In the genomic region with DNA sequence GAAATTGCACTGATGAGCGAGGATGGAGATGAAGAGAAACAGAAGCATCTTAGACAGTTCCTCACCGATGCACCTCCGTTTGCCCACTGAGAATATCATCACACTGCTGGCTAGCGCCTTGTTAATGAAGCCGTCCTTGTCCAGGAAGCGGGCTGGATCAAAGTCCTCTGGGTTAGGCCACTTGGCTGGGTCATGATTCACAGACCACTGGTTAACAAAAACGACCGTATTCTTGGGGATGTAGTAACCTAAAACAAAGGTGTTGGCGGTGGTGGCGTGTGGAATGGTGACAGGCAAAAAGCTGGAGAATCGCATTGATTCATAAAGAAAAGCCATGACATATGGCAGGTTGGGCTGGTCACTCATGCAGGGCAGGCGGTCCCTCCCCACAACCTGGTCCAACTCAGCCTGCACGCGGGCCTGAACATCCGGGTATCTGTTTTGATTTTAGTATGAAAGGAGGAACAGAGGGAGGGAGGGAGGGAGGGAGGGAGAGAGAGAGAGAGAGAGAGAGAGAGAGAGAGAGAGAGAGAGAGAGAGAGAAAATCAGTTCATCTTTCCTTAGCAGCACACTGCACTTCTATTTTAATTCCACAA, we compare ENCODE assay signal across 12 mouse cellular contexts. TPM values are rescaled to one million over a fixed set of nuclear protein-coding genes. Genes with fewer than 3 reads are reported as not detected.
DNase-seq lines count a peak whose midpoint lies in the region; ATAC-seq and TF ChIP-seq lines count a peak whose summit lies in the region.
"Had no signal": no experiment of that assay in that cellular context is flagged by ENCODE, and none has a peak within 500 bp of the region (broad histone marks: within the 10 kb centered on the region; RNA-seq: fewer than 3 reads in every experiment).

No protein-coding gene starts in this region.

- no peak; the same call in 1 of the 2 replicates for TF ChIP-seq POLR2A in embryonic fibroblast, embryonic 13.5 days (IDR thresholded peaks at IDR 0.05; ENCODE audit: low read depth, low read length)

- no peak for TF ChIP-seq CTCF in embryonic fibroblast, embryonic 13.5 days (IDR thresholded peaks at IDR 0.05; ENCODE audit: borderline replicate concordance, insufficient read depth, low read length)

- peaks cover 84% of the 10 kb centered on the region for H3K27me3 ChIP-seq in hindbrain, embryonic 13.5 days
- peaks cover 41% of the 10 kb centered on the region for H3K27me3 ChIP-seq in hindbrain, embryonic 16.5 days (replicated peaks; ENCODE audit: control insufficient read depth, insufficient read depth, low read length)
- peaks cover 51% of the 10 kb centered on the region for H3K27me3 ChIP-seq in neural tube, embryonic 15.5 days (replicated peaks)

- peak; percentile 38 for DNase-seq in neural tube, embryonic 10.5 days (ENCODE audit: extremely low spot score, low spot score)
- peak; percentile 67 for DNase-seq in retina, postnatal 1 day
- no peak for DNase-seq in gastrocnemius, adult 8-10 months (ENCODE audit: low spot score in 2 of 2)
- DNase-seq: lung, adult 2 months; right cerebral cortex, adult 18-20 months had no signal

- no peak for ATAC-seq in hindbrain, embryonic 13.5 days (ENCODE audit: low FRiP score)
- ATAC-seq in hindbrain, embryonic 16.5 days, result no peak
- no peak for ATAC-seq in neural tube, embryonic 15.5 days (ENCODE audit: low FRiP score)
- no peak for ATAC-seq in frontal cortex, adult (ENCODE audit: low TSS enrichment)

- WGBS in hindbrain, embryonic 13.5 days, result 9% methylated on average over 15 of the region's 15 CpGs
- 10% methylated on average over 15 of the region's 15 CpGs for WGBS in hindbrain, embryonic 16.5 days
- WGBS in neural tube, embryonic 15.5 days, result 13% methylated on average over 15 of the region's 15 CpGs

- no peak overlapping the region for H3K27ac ChIP-seq in hindbrain, embryonic 13.5 days
- no peak overlapping the region for H3K27ac ChIP-seq in hindbrain, embryonic 16.5 days (ENCODE audit: low read depth, low read length)
- no peak overlapping the region for H3K27ac ChIP-seq in neural tube, embryonic 15.5 days (replicated peaks)
- H3K27ac ChIP-seq in embryonic fibroblast, embryonic 13.5 days (ENCODE audit: insufficient read depth, low read length), result peak overlapping the region; percentile 85
- H3K27ac ChIP-seq: limb, embryonic 15.5 days had no signal

- no peaks in the 10 kb centered on the region for H3K9me3 ChIP-seq in hindbrain, embryonic 13.5 days
- no peaks in the 10 kb centered on the region for H3K9me3 ChIP-seq in hindbrain, embryonic 16.5 days (ENCODE audit: control insufficient read depth, low read length)
- H3K9me3 ChIP-seq in neural tube, embryonic 15.5 days (replicated peaks), result no peaks in the 10 kb centered on the region
- H3K9me3 ChIP-seq: limb, embryonic 15.5 days had no signal

- no peaks in the 10 kb centered on the region for H3K36me3 ChIP-seq in hindbrain, embryonic 13.5 days
- no peaks in the 10 kb centered on the region for H3K36me3 ChIP-seq in hindbrain, embryonic 16.5 days (ENCODE audit: control insufficient read depth, insufficient read depth, low read length)
- H3K36me3 ChIP-seq in neural tube, embryonic 15.5 days, result no peaks in the 10 kb centered on the region
- H3K36me3 ChIP-seq: limb, embryonic 15.5 days had no signal

- H3K4me1 ChIP-seq in hindbrain, embryonic 13.5 days (replicated peaks), result peaks cover 30% of the 10 kb centered on the region
- H3K4me1 ChIP-seq in hindbrain, embryonic 16.5 days (ENCODE audit: control insufficient read depth, insufficient read depth, low read depth, low read length), result peaks cover 22% of the 10 kb centered on the region
- peaks cover 28% of the 10 kb centered on the region for H3K4me1 ChIP-seq in neural tube, embryonic 15.5 days
- 0 out of 2 replicates have a peak, but pooled peaks cover 3% of the 10 kb centered on the region for H3K4me1 ChIP-seq in embryonic fibroblast, embryonic 13.5 days (ENCODE audit: control insufficient read depth, insufficient read depth, low read length)

- no peak overlapping the region for H3K9ac ChIP-seq in hindbrain, embryonic 13.5 days
- no peak overlapping the region for H3K9ac ChIP-seq in hindbrain, embryonic 16.5 days (ENCODE audit: low read depth, low read length)
- no peak overlapping the region for H3K9ac ChIP-seq in neural tube, embryonic 15.5 days (replicated peaks)
- H3K9ac ChIP-seq: limb, embryonic 15.5 days had no signal

- H3K4me2 ChIP-seq in hindbrain, embryonic 13.5 days, result 0 out of 2 replicates have a peak overlapping the region, but pooled peaks have one; percentile 8
- no peak overlapping the region for H3K4me2 ChIP-seq in hindbrain, embryonic 16.5 days (ENCODE audit: low read length)
- H3K4me2 ChIP-seq in neural tube, embryonic 15.5 days, result no peak overlapping the region
- H3K4me2 ChIP-seq: limb, embryonic 15.5 days had no signal

- H3K4me3 ChIP-seq in hindbrain, embryonic 13.5 days, result no peak overlapping the region
- no peak overlapping the region for H3K4me3 ChIP-seq in hindbrain, embryonic 16.5 days (ENCODE audit: low read length)
- H3K4me3 ChIP-seq in neural tube, embryonic 15.5 days (replicated peaks), result no peak overlapping the region
- H3K4me3 ChIP-seq in embryonic fibroblast, embryonic 13.5 days (ENCODE audit: insufficient read depth, low read length), result peak overlapping the region; percentile 16
- H3K4me3 ChIP-seq: limb, embryonic 15.5 days had no signal

RNA-seq across cellular contexts. Expression of a gene that starts 4.5 kb away (rescaled TPM):
- polyA plus RNA-seq in hindbrain, embryonic 13.5 days (2015; fragmentation: Nextera tagmentation; extraction: Ambion mirVana), result 9.3 and 10.6 TPM in 2 replicates
- polyA plus RNA-seq in hindbrain, embryonic 16.5 days (2015; fragmentation: Nextera tagmentation; extraction: Ambion mirVana), result 7.3 and 9.0 TPM in 2 replicates
- 5.6 and 6.1 TPM in 2 replicates for polyA plus RNA-seq in neural tube, embryonic 15.5 days (2015; fragmentation: Nextera tagmentation; extraction: Ambion mirVana)
- 527 and 533 TPM in 2 replicates for polyA plus RNA-seq in embryonic fibroblast, embryonic 13.5 days (2011; ENCODE audit: insufficient read length, low read depth, missing spikeins)
- under 1 TPM; 0.19 to 0.72 (median 0.54) TPM for total RNA-seq in gastrocnemius, adult 8-10 months (2022)
- total RNA-seq: megakaryocyte progenitor cell, adult 5-6 weeks had no signal

Comparison
In these comparisons a context has a peak if more than half of its experiments do, and no peak if none do; other contexts are left out.
1. DNase-seq: peak in neural tube, embryonic 10.5 days (single experiment) and retina, postnatal 1 day (single experiment); none in gastrocnemius, adult 8-10 months (0 of 2).
2. RNA of a gene that starts 4.5 kb away (polyA plus RNA-seq): 527 to 533 TPM in embryonic fibroblast, embryonic 13.5 days; 9.3 to 10.6 TPM in hindbrain, embryonic 13.5 days, 7.3 to 9.0 TPM in hindbrain, embryonic 16.5 days and 5.6 to 6.1 TPM in neural tube, embryonic 15.5 days; every median in the first group is over 10 times any median in the second.